Mouse (Mus musculus): Measurements from ENCODE around the gene Arl15. TPM values are rescaled to one million over a fixed set of nuclear protein-coding genes. Genes with fewer than 3 reads are reported as not detected.

Arl15 gene
- polyA plus RNA-seq, 1 experiment, result 0.19 TPM

DNA sequence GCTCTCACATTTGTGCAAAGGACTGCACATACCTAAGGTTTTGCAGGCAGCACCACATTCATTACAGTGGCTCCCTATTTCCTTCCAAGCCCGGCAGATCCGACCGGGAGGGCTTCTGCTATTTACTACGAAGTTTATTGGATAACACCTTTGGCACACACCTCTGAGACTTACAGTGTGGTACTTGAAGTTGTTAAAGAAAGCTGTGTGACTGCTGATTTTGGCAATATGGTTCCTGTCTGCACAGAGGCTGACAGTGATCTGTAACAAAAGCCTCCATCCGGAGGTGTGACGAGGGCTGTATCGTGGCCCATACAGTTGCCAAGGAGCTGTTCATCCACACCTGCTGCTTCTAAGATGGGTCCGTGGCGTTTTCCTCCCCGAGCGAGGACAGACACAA is 335.7 kb downstream of the Arl15 start:
- peaks cover 13% of the 10 kb centered on the region for H3K36me3 ChIP-seq (replicated peaks; ENCODE audit: low read length)
- TF ChIP-seq GATA1 (IDR thresholded peaks at IDR 0.05; ENCODE audit: borderline replicate concordance, low read length), result no peak
- TF ChIP-seq FLI1 (IDR thresholded peaks at IDR 0.05; ENCODE audit: low read length), result no peak

DNA sequence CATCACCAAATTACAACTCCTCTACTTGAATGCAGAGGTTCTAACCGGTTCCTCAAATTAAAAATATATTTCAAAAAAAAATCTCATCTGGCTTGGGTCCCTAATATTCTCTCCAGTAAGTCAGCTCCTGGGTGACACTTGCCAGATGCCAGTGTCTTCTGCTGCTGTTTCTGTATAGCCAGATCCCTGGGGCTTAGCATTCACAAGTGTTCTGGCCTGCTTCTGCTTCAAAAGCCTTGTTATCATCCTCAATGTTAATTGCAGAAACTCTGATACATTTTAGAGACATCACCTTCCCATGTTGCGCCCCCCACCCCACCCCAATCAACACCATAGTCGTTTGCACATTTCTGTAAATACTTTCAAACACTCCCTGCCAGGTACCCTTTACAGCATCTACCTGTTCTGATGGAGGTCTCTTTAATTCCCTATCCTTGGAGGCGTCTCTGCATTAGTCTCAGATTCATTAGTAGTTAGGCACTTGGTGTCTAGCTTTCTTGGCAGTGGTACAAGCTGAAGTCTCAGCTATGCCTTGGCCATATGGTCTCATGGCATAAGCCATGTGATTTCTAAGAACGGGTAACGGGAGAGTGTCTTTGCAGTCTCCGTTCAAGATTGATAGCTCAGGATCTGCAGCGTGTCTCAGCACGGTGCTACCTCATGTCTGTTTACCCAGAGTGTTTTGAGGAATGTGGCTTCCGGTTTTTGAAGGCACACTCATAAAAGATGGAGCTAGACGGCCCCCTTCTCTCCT is 336.4 kb downstream of the Arl15 start:
- Histone ChIP-seq H3K4me3 (replicated peaks) (no peak overlapping the region), H3K4me1 (no peaks in the 10 kb centered on the region), H3K9me3 (peaks cover 69% of the 10 kb centered on the region), H3K36me3 (replicated peaks; ENCODE audit: low read length) (peaks cover 13% of the 10 kb centered on the region), H3K27me3 (replicated peaks) (no peaks in the 10 kb centered on the region)
- TF ChIP-seq GATA1 (IDR thresholded peaks at IDR 0.05; ENCODE audit: borderline replicate concordance, low read length) (no peak), FLI1 (IDR thresholded peaks at IDR 0.05; ENCODE audit: low read length) (no peak)

More for the DNA sequence above, 335.7 kb downstream of the Arl15 start:
- H3K27me3 ChIP-seq (replicated peaks), result no peaks in the 10 kb centered on the region
- H3K9me3 ChIP-seq, result peaks cover 70% of the 10 kb centered on the region
- H3K4me1 ChIP-seq, result no peaks in the 10 kb centered on the region
- H3K4me3 ChIP-seq (replicated peaks), result no peak overlapping the region

DNA sequence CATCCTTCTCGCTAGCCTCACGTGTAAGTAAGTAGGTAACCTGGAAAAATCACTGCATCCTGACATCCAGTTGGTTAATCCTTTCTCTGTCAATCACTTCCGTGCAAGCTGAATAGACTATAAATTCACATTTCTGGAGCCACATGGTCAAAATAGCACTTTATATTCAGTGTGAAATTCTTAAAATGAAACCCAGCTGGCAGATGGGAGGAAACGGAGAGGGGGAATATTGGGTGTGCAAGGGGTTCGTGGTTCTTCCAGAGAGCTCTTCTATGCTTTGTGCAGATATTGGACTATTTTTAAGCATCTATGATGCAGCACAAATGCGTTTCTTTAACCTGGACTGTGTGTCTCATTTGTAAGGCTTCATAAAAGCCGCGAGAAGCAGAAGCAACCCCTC is 344.6 kb downstream of the Arl15 start:
- no peak for TF ChIP-seq GATA1 (IDR thresholded peaks at IDR 0.05; ENCODE audit: borderline replicate concordance, low read length)
- TF ChIP-seq FLI1 (IDR thresholded peaks at IDR 0.05; ENCODE audit: low read length), result no peak
- Histone ChIP-seq H3K4me1 (no peaks in the 10 kb centered on the region), H3K9me3 (peaks cover 49% of the 10 kb centered on the region), H3K4me3 (replicated peaks) (no peak overlapping the region), H3K36me3 (replicated peaks; ENCODE audit: low read length) (no peaks in the 10 kb centered on the region), H3K27me3 (replicated peaks) (no peaks in the 10 kb centered on the region)

DNA sequence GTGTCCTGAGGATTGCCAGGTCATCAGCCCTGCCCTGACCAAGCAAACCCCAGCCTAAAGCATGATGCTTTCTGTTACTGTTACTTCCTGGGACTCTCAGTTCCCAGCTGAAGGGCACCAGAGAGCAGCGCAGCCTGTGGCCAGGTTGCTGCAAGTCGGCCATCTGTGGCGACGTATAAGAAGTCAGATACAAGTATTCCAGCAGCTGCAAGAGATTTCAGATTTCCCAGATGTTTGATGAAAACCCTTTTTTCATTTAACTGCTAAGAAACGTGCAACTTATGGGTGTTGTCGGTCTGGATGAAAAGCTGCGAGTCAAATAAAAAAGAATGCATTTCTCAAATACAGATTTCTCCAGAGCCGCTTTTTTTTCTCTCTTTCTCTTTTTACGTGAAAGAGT is 345.3 kb downstream of the Arl15 start:
- Histone ChIP-seq H3K4me1 (no peaks in the 10 kb centered on the region), H3K9me3 (peaks cover 49% of the 10 kb centered on the region), H3K4me3 (replicated peaks) (no peak overlapping the region), H3K27me3 (replicated peaks) (no peaks in the 10 kb centered on the region), H3K36me3 (replicated peaks; ENCODE audit: low read length) (no peaks in the 10 kb centered on the region)
- no peak for TF ChIP-seq FLI1 (IDR thresholded peaks at IDR 0.05; ENCODE audit: low read length)
- TF ChIP-seq GATA1 (IDR thresholded peaks at IDR 0.05; ENCODE audit: borderline replicate concordance, low read length), result no peak

DNA sequence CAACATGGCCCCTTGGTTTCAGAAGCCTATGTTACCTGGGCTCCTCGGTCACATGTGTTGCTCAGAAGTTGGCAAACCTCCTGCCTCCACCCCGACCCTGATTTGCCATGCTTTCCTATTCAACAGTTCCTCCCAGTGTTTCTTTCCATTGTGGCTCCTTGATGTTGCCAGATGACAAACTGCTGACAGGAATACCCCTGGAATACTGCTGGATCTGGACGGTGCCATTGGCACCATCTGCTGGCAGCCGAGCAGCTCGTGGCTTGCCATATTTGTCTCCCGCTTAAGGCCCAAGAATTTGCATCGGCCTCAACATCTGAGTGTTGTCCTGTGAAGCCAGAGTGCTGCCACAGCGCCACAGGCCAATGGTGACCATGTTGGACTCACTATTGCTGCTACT is 348.5 kb downstream of the Arl15 start:
- no peak overlapping the region for H3K4me3 ChIP-seq (replicated peaks)
- H3K36me3 ChIP-seq (replicated peaks; ENCODE audit: low read length), result no peaks in the 10 kb centered on the region
- peaks cover 43% of the 10 kb centered on the region for H3K9me3 ChIP-seq
- H3K27me3 ChIP-seq (replicated peaks), result no peaks in the 10 kb centered on the region
- H3K4me1 ChIP-seq, result no peaks in the 10 kb centered on the region
- TF ChIP-seq GATA1 (IDR thresholded peaks at IDR 0.05; ENCODE audit: borderline replicate concordance, low read length) (no peak), FLI1 (IDR thresholded peaks at IDR 0.05; ENCODE audit: low read length) (no peak)

DNA sequence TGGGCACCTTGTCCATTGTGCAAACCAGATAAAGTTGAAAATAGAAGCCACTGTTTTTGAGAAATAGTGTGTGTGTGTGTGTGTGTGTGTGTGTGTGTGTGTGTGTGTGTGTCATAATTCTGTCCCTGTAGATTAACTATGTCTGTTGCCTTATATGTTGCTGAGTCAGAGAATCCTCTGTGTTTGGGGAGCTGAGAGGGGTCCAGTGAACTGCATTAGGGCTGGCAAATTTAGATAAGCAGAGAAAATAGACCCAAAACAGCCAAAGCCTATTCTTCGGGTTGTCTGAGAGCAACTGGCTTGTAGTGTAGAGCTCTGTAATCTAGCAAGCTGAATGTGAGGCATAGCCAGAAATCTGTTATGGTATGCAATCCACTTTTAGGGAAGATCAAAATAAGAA is 348.9 kb downstream of the Arl15 start:
- Histone ChIP-seq H3K4me3 (replicated peaks) (no peak overlapping the region), H3K36me3 (replicated peaks; ENCODE audit: low read length) (no peaks in the 10 kb centered on the region), H3K4me1 (no peaks in the 10 kb centered on the region), H3K9me3 (peaks cover 44% of the 10 kb centered on the region), H3K27me3 (replicated peaks) (no peaks in the 10 kb centered on the region)
- TF ChIP-seq GATA1 (IDR thresholded peaks at IDR 0.05; ENCODE audit: borderline replicate concordance, low read length) (no peak), FLI1 (IDR thresholded peaks at IDR 0.05; ENCODE audit: low read length) (no peak)

DNA sequence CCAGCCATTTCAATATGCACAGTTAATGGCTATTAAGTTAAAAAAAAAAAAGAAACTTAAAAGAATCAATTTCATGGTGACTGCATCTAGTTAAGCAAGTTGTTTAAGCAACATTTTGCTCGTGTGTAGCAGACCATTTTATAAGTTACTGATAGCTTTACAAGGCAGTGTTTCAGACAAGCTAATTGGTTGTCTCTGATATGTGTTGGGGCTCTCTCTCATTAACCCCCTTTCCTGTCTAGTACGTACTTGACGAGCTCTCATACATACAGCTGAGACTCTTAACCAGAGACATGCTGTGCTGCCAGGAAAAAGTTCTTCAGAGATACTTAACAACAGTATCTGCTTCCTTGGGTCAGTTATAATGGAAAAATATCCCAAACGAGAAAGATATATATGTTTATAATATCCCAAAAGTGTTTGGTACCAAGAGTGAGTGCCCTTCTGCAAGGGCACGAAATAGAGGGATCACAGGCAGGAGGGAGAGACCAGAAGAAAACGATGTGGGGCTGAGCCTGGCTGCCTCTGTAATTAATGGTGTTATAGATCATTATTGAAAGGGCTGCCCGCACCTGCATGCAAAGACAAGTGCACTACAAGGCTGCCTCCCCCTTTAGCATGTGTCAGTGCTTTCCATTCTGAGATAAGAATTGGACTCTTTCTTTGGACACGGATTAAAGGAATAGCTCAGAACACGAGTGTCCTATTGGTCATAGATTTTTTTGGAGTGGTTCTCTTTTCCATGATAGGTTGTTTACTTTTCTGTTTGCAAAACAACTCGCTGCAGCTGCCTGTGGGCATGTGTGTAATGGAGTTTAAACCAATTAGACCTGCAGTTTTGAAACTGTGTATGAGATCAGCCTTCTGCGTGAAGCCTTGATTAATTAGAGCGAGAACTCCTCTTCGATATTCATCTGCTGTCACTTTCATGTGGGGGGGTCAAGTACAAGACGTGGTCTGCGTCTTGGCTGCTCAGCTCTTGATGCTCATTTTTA is 350.0 kb downstream of the Arl15 start:
- Histone ChIP-seq H3K4me1 (no peaks in the 10 kb centered on the region), H3K4me3 (replicated peaks) (no peak overlapping the region), H3K27me3 (replicated peaks) (no peaks in the 10 kb centered on the region), H3K9me3 (peaks cover 36% of the 10 kb centered on the region), H3K36me3 (replicated peaks; ENCODE audit: low read length) (no peaks in the 10 kb centered on the region)
- TF ChIP-seq FLI1 (IDR thresholded peaks at IDR 0.05; ENCODE audit: low read length) (no peak), GATA1 (IDR thresholded peaks at IDR 0.05; ENCODE audit: borderline replicate concordance, low read length) (no peak)

DNA sequence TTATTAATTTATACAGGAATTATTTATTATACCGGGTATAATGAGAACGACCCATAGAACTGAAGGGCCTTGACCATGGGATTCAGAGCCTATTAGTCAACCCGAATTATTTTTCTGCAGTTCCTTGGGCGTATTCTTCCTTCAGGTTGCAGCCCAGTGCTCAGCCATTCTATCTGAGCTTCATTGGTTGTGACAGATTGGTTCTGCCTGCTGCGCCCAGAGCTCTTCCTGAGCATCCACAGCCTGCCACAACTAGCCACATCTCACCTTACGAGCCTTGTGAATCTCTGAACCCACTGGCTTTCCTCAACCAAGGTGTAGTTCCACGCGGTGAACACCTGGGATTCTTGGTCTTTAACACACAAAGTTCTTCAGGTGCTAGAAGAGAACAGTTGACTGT is 350.9 kb downstream of the Arl15 start:
- Histone ChIP-seq H3K4me1 (no peaks in the 10 kb centered on the region), H3K9me3 (peaks cover 35% of the 10 kb centered on the region), H3K36me3 (replicated peaks; ENCODE audit: low read length) (no peaks in the 10 kb centered on the region), H3K27me3 (replicated peaks) (no peaks in the 10 kb centered on the region), H3K4me3 (replicated peaks) (no peak overlapping the region)
- TF ChIP-seq FLI1 (IDR thresholded peaks at IDR 0.05; ENCODE audit: low read length) (no peak), GATA1 (IDR thresholded peaks at IDR 0.05; ENCODE audit: borderline replicate concordance, low read length) (no peak)

DNA sequence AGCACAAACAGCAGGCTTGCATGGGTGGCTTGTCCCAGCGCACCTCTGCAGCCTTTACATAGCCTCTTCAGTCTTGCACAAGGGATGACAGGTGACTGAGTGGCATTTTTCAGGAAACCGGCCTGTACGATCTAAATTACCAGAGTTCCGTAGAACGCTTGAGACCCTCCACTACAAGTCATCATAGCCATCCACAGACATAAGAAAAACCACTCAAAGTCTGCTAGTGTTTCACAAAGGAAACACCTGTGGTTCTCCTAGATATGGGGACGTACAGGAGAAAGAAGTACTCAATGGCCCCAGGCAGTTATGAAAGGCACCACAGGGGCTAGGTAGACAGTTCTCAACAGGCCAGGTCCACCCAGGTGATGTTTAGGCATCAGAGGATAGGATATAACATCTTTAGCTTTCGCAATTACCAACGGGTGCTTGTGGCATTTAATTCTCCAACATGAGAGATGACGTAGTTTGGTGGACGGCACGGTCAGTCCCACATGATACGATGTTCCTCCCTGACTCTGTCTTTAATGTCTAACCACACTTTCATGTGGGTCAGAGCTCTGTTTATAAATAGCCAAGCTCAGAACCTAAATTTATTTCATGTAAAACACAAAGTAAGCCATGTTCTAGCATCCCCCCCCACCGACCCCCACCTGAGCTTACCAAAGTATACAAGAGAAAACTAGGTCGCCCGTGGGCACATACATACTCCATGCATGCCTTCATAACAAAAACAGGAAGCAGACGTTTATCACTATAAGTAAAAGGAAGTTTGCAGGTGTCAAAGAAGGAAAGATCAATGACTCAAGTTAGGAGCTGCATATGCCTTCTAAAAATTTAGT is 356.8 kb downstream of the Arl15 start:
- TF ChIP-seq GATA1 (IDR thresholded peaks at IDR 0.05; ENCODE audit: borderline replicate concordance, low read length) (no peak), FLI1 (IDR thresholded peaks at IDR 0.05; ENCODE audit: low read length) (no peak)
- H3K36me3 ChIP-seq (replicated peaks; ENCODE audit: low read length), result peaks cover 9% of the 10 kb centered on the region
- no peaks in the 10 kb centered on the region for H3K4me1 ChIP-seq
- no peaks in the 10 kb centered on the region for H3K27me3 ChIP-seq (replicated peaks)
- H3K9me3 ChIP-seq, result peaks cover 51% of the 10 kb centered on the region
- H3K4me3 ChIP-seq (replicated peaks), result no peak overlapping the region
